Mouse (Mus musculus) midbrain, embryonic 16.5 days (tissue): ENCODE data around the gene Hoxc10. TPM values are rescaled to one million over a fixed set of nuclear protein-coding genes. Genes with fewer than 3 reads are reported as not detected.

Source experiments
- ATAC-seq: fragments of 200-750 bp; cut with Nextera tagmentation; 2 replicates; pipeline ENCODE4 v1.8.0; 2017; ENCODE audit warnings: moderate TSS enrichment
- H3K27ac ChIP-seq: fragments of 300-500 bp; sonication (generic); 2 replicates; pipeline ENCODE4 v1.5.1; 2014; ENCODE audit warnings: mild to moderate bottlenecking, low read length, mixed read lengths
- H3K27me3 ChIP-seq: fragments of 300-500 bp; sonication (generic); 2 replicates; pipeline ENCODE4 v1.6.1; 2014; ENCODE audit warnings: low read depth, low read length, mixed read lengths; ENCODE audit not compliant: control insufficient read depth, insufficient read depth
- H3K36me3 ChIP-seq: fragments of 300-500 bp; sonication (generic); 2 replicates; pipeline ENCODE4 v1.6.1; 2014; ENCODE audit warnings: mild to moderate bottlenecking, low read length, moderate library complexity, mixed read lengths; ENCODE audit not compliant: control insufficient read depth, insufficient read depth
- H3K4me1 ChIP-seq: fragments of 300-500 bp; sonication (generic); 2 replicates; pipeline ENCODE4 v1.6.1; 2014; ENCODE audit warnings: mild to moderate bottlenecking, low read length, mixed read lengths; ENCODE audit not compliant: control insufficient read depth, insufficient read depth
- H3K4me2 ChIP-seq: fragments of 300-500 bp; sonication (generic); 2 replicates; pipeline ENCODE4 v1.6.1; 2014; ENCODE audit warnings: mild to moderate bottlenecking, low read length, mixed read lengths
- H3K4me3 ChIP-seq: fragments of 300-500 bp; sonication (generic); 2 replicates; pipeline ENCODE4 v1.5.1; 2014; ENCODE audit warnings: low read depth, mild to moderate bottlenecking, low read length, moderate library complexity, mixed read lengths
- H3K9ac ChIP-seq: fragments of 300-500 bp; sonication (generic); 2 replicates; pipeline ENCODE4 v1.6.1; 2014; ENCODE audit warnings: low read depth, low read length, mixed read lengths
- H3K9me3 ChIP-seq: fragments of 300-500 bp; sonication (generic); replicated peaks from 2 replicates; pipeline ENCODE4 v1.6.1; 2014; ENCODE audit warnings: mild to moderate bottlenecking, low read length, mixed read lengths; ENCODE audit not compliant: control insufficient read depth, poor library complexity, severe bottlenecking
- WGBS: fragments of 180-500 bp; shearing (Covaris S2); extraction: QIAGEN DNeasy Blood & Tissue Kit; methylation state at CpG from one replicate; pipeline ENCODE4 v1.1.7; 2014; 5-methylcytosine and 5-hydroxymethylcytosine counted together
- microRNA counts: library from miRNA; unstranded; fragments of <30 nt; microRNA quantifications from one replicate; lab custom pipeline; 2016
- microRNA-seq: library from miRNA; unstranded; fragments of <30 nt; microRNA quantifications from one replicate; pipeline ENCODE4, GENCODE M21; 2017
- polyA plus RNA-seq: library from polyadenylated mRNA; unstranded; fragments of >200 nt; fragmentation: Nextera tagmentation; extraction: Ambion mirVana; gene quantifications from 2 replicates; pipeline ENCODE4 v1.2.1, GENCODE M21; 2015

Hoxc10 gene
- polyA plus RNA-seq, 1 experiment from 2014 or later = not detected

DNA sequence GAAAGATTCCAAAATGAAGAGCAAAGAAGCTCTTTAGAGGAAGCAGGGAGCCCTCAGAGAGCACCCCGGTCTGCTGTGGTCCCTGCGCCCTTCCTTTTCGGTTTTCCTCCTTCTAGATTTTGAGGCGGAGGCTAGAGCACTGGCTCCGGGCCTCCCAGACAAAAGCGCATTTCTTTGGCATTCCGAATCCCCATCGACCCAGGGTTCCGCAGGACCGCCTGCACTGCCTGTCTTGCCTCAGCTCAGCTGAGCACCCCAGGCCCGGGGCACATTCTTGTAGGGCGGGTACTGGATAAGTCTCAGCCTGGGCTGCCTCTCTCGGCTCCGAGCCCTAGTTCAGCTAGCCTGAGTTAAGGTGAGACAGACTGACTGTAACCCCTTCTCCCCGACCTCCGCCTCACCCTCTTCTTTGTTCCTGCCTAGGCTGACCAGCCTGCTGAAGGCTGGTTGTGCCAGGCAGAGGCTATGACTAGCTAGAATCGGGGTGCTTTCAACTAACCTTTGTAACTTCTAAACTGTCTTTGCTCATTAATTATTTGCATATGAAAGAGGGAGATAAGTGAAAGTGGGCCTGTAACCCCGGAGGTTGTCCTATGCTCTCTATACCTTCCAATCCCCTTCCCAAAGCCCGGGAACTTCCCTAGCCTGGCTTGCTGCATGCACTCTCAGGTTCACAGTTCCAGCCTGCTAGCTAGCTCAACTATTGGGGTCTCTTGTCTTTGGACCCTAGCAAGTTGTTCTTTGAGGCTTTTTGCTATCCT, 49.0 kb downstream of the Hoxc10 start:
- no peaks in the 10 kb centered on the region for H3K36me3 ChIP-seq
- H3K27me3 ChIP-seq = peaks cover 93% of the 10 kb centered on the region
- WGBS = under 1% methylated on average over 18 of the region's 19 CpGs
- H3K9ac ChIP-seq = no peak overlapping the region
- no peak overlapping the region for H3K27ac ChIP-seq
- H3K4me3 ChIP-seq = no peak overlapping the region
- H3K4me1 ChIP-seq = peaks cover 5% of the 10 kb centered on the region; the same call in 1 of the 2 replicates
- no peak overlapping the region for H3K4me2 ChIP-seq
- no peaks in the 10 kb centered on the region for H3K9me3 ChIP-seq
- no peak for ATAC-seq

DNA sequence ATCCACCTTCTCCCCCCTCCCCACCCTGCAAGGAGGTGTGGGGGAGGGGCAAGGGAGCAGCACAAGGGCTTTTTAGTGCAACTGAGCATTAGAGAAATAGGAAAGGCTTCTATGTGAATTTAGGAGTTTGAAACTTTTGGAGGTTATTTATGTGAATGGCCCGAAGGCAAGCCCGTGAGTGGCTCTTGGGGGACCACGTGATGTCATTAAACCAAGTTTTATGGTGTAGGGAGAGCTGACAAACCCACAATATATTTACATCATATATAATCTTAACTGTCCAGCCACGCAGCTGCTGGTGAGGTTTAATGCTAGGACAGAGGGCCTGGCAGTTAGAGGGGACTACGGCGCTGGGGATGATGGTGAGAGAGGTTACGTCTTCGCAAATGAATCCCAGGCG, 52.0 kb downstream of the Hoxc10 start, which contains the start of gene Hoxc4:
Gene Hoxc4 (plus strand): TSS at position 299 of the 400 bp plus-strand sequence.
- Histone ChIP-seq H3K27ac (no peak within 1 kb of the TSS), H3K4me3 (no peak within 1 kb of the TSS), H3K4me1 (peaks cover 5% of the 10 kb centered on the region; the same call in 1 of the 2 replicates), H3K27me3 (peaks cover 93% of the 10 kb centered on the region), H3K36me3 (no peaks in the 10 kb centered on the region), H3K4me2 (no peak within 1 kb of the TSS), H3K9me3 (no peaks in the 10 kb centered on the region), H3K9ac (no peak within 1 kb of the TSS)
- WGBS = 5% methylated on average over 9 of the region's 9 CpGs
- no peak for ATAC-seq

DNA sequence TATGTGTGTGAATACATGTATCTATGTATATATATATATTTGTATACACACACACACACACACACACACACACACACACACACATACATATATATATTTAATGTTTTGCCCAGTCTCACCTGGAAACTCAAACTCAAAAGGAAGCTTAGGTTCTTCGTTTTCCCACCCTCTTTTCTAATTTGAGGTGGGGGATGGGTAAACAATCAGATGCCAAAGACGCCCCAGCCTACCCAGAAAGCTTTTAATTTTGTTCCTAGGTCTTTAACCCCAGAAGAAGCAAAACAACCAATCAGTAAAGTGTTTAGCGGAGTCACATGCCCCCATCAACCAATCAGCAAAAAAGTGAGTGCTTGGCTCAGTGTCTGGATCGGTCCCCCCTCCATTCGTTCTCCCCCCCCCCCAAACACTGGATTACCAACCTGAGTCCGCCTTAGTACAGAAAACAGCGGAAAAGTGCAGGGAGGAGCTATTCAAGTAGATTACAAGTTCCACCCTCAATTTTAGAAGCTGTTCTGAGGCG, 54.4 kb downstream of the Hoxc10 start:
- peaks cover 94% of the 10 kb centered on the region for H3K27me3 ChIP-seq
- H3K4me3 ChIP-seq = no peak overlapping the region
- no peak overlapping the region for H3K4me2 ChIP-seq
- no peaks in the 10 kb centered on the region for H3K9me3 ChIP-seq
- 0% methylated on average over 8 of the region's 8 CpGs for WGBS
- no peak for ATAC-seq
- H3K27ac ChIP-seq = no peak overlapping the region
- H3K36me3 ChIP-seq = no peaks in the 10 kb centered on the region
- H3K4me1 ChIP-seq = no peaks in the 10 kb centered on the region
- H3K9ac ChIP-seq = no peak overlapping the region

MicroRNA genes within 50 kb of the gene (microRNA counts, 519-probe panel; counts per million panel counts)
- microRNA mmu-miR-615-3p (lab: Ali Mortazavi, UCI) (386 counts per million, percentile 18 among the panel's probes with 10 or more counts), microRNA mmu-miR-615-5p (lab: Ali Mortazavi, UCI) (386 counts per million, percentile 18 among the panel's probes with 10 or more counts)

Small RNA genes lying within 50 kb of the gene (microRNA-seq; reads per million reads assigned to microRNA genes)
- gene Mir196a-2 = 1.2 reads per million
- gene Mir615 = 34.5 reads per million, percentile 42 among the genes with 10 or more reads in this experiment

Other genes starting within 250 kb of the Hoxc10 start
- 38.3 and 38.7 TPM in 2 replicates for gene Calcoco1, start 244.6 kb upstream of the Hoxc10 start, polyA plus RNA-seq
- not detected in 2 replicates for gene Hoxc13, start 45.7 kb upstream of the Hoxc10 start, polyA plus RNA-seq
- not detected in 2 replicates for gene Hoxc12, start 30.0 kb upstream of the Hoxc10 start, polyA plus RNA-seq
- not detected in 2 replicates for gene Hoxc11, start 12.4 kb upstream of the Hoxc10 start, polyA plus RNA-seq
- 0.22 TPM in 1 of 2 replicates, not detected in the other for gene Hoxc5, start 647 bp downstream of the Hoxc10 start, polyA plus RNA-seq
- not detected in 2 replicates for gene Hoxc9, start 9.6 kb downstream of the Hoxc10 start, polyA plus RNA-seq
- gene Hoxc8, start 23.8 kb downstream of the Hoxc10 start, polyA plus RNA-seq = not detected in 2 replicates
- not detected in 2 replicates for gene Hoxc6, start 31.5 kb downstream of the Hoxc10 start, polyA plus RNA-seq
- not detected in 2 replicates for gene Hoxc4, start 52.1 kb downstream of the Hoxc10 start, polyA plus RNA-seq
- 24.3 and 25.5 TPM in 2 replicates for gene Smug1, start 200.3 kb downstream of the Hoxc10 start, polyA plus RNA-seq